Mouse (Mus musculus) yolk sac, embryonic 10.5 days (tissue): ENCODE results near the gene Cadps2.

Experiments
- DNase-seq: peaks from one replicate; pipeline ENCODE4 v3.0.0-alpha.2; 2017; ENCODE audit warnings: low spot score

Cadps2 gene

DNA sequence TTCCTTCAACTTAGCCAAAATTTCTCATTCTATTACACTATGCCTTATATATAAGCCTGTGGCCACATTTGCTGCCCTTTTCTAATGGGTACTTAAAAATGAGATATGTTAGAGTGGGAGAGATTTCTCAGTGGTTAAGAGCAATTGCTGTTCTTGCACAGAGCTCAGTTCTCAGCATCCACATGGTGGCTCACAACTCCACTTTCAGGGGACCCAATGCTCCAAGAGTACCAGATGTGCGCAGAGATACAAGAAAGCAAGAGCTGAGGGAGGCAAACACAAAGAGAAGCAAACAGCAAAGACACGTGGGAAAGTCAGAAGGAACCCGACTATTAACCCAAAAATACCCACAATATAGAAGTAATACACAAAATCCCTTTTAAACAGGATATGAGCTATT, 77.0 kb downstream of the Cadps2 start:
- DNase-seq: no peak

DNA sequence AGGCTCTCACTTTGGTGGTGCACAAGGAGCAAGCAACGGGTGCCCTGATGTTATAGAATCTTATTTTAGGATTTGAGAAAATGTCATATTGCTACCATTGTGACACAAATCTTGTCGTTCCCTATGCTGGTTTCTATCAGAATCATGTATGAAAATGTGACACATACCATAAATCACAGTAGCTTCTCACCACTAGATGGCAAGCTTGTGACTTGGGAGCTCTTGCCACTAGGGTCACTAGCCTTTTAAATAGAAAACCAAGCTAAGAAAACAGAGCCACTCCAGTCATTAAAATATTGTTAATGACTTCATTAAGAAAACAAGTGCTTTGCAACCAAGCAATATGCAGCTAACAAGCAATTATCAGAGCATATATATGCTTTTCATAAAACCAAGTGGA, 81.0 kb downstream of the Cadps2 start:
- no peak for DNase-seq

DNA sequence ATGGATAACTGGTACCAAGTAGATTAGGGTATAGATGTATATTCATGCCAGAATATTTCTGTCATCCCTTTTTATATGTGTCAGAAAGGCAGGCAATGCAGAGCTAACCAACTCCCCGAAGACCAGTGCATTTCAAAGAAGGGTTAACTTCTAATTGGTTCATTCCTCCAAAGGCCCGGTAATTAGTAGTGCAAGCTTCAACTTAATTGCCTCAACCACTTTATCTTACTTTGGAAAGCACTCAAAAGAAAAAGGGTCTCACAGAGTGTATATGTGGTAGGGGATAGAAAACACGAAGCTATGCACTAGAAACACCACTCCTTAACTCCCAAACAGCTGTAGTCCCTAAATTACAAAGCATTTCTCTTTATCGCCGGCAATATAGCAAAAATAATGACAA, 90.4 kb downstream of the Cadps2 start:
- DNase-seq: no peak

GRCm38 (mm10) chr6:23740010-23740409, 99.2 kb downstream of the Cadps2 start:
- no peak for DNase-seq

GRCm38 (mm10) chr6:23732750-23733149, 106.5 kb downstream of the Cadps2 start:
- no peak for DNase-seq

DNA sequence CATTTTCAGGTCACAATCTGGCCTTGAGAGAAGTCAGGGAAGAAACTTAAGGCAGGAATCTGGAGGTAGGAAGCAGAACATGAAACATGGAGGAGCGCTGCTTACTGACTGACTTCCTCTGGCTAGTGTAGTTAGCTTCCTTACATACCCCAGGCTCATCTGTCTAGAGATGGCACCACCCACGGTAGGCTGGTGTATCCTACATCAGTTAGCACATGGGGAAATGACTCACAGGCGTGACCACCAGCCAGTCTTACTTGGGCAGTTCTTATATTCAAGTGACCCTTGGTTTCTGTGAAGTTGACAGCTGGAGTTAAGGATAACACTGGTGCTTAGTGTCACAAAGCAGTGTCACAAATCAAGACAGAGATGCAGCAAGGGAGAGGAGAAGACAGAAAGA, 110.6 kb downstream of the Cadps2 start:
- DNase-seq: no peak

DNA sequence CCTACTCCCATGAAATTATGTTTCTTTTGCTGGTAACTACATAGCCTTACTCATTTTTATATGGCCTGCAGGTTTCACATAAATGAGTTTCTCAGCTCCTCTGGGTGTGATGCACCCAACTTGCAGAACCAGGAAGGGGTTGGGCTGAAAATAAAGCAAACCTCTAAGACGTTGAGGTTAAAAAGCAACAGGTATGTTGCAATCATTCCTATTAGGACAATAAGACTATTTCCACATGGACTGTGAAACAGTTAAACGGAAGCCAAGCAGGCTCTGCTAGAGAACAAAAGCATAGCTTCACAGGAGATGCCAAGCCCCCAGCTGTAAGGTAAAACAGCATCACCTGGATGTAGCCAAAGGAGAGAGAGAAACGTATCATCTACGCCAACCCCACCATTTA, 115.5 kb downstream of the Cadps2 start:
- DNase-seq: no peak

GRCm38 (mm10) chr6:23720401-23720800, 118.8 kb downstream of the Cadps2 start:
- no peak for DNase-seq

DNA sequence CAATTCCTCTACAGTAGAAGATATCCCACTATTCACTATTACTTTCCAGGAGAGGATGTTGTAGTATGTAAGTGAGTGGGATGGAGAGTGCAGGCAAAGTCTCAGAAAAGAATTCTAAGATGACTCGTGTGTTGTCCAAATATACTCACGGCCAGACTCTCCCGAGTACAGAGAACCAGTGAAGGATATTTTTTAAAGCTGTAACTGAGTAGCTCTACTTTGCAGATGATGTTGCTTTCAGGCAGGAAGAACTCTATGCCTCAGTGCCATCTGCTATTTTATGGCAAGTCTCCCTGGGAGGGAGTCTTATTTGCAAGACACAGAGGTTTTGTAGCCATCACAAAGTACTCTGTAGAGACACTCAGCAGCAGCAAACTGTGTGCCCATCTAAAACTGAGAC, 131.7 kb downstream of the Cadps2 start:
- DNase-seq: no peak

DNA sequence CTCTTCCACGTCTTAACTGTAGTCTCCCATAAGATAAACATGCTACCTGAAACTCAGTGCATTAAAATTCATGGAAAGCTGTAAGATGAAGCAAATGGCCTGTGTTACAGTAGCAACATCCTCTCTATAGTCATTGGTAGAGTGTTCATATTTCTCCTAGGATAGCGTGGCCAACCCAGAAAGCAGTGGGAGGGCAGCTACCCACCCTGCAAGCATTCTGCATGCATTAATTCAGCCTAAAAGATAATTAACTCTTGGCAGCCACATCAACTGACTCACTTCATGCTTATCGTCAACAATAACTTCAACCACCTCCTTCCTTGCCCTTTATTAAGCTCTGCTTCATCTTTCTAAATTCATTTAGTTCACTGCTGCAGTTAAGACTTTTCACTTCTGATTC, 138.3 kb downstream of the Cadps2 start:
- no peak for DNase-seq

DNA sequence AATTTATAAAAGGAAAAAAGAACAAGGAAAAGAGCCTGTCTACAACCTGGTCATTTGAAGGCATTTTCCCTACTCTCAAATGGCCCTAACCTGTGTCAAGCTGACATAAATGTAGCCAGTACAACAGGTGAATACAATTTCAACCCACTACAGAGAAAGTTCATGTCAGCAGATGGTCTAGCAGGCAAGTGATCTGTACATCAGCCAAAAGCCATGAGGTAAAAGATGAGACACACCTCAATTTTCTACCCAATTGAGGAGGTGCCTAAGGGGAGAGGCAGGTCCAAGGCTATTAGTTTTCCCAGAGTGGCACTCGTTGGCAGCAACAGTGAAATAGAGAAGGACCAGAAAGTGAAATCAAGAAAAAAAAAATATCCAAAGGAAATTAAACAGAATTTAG, 161.0 kb downstream of the Cadps2 start:
- no peak for DNase-seq

- no peak for DNase-seq
Measured at GRCm38 (mm10) chr6:23655036-23655435, 184.2 kb downstream of the Cadps2 start, which contains the start of gene Rnf148. Rnf148 (minus strand) TSS chr6:23655136.

GRCm38 (mm10) chr6:23650205-23650604, 189.0 kb downstream of the Cadps2 start, which contains the start of gene Rnf133:
Rnf133 (minus strand) TSS chr6:23650305.
- no peak for DNase-seq

- DNase-seq: no peak
Measured at GRCm38 (mm10) chr6:23648732-23649131, 190.5 kb downstream of the Cadps2 start.

DNA sequence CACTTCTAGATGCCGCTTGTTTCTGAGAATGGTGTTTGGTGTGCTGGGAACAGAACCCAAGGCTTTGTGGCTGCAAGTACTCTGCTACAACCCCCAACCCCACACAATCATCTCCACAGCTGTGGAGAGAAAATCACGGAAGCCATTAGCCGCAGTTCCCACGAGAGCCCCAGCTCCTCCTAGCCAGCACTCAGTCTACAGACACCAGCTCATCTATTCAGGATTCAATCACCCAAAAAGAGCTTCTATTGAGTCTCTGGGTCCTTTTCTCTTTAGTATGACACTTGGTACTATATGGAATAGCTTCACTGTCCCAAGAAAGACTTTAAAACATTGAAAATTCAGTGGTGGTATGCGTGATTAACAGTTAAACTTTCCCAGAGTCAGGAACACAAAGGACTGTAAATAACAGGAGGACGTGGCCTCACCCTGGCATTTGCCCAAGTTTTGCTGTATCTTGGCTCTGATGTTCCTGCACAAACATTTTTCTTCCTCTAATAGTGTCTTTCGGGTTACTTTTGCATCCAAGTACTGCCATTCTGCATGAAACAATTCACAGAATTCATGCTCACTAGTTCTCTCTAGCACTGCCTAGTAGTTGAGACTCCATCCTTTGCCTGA, 191.5 kb downstream of the Cadps2 start:
- no peak for DNase-seq

DNA sequence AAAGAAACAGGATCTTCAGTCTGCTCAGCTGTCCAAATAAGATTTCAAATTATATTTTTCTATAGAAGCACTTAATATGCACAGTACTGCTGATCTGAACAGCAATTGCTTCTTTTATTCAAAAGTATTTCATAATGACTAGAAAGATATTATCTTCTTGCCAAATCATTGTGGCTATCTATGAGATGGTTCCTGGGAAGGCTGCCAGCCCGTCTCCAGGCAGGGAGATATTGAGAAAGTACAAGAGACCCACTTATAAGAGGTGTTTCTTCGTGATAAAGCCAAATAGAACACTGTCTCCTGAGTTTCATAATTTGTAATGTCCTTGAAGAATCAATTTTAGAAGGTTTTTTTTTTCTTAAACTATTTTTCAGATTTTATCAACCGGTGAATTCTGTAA, 202.1 kb downstream of the Cadps2 start:
- DNase-seq: no peak

GRCm38 (mm10) chr6:23635208-23635607, 204.0 kb downstream of the Cadps2 start:
- no peak for DNase-seq

DNA sequence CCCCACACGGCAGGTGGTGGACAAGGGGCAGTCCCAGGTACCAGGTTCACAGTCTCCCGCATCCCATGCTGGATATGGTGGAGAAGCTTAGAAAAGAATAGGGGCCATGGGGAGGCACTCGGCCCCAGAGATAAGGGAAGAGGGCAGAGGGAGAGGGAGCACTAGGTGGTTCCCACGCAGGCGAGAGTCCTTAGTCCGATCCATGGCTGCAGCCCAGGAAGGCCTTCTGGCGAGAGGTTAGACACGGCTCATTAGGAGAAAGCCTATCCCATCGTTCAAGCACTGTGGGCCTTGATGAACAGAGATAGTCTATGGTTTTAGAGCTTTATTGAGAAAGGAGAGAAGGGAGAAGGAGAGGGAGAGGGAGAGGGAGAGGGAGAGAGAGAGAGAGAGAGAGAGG, 205.2 kb downstream of the Cadps2 start:
- no peak for DNase-seq

DNA sequence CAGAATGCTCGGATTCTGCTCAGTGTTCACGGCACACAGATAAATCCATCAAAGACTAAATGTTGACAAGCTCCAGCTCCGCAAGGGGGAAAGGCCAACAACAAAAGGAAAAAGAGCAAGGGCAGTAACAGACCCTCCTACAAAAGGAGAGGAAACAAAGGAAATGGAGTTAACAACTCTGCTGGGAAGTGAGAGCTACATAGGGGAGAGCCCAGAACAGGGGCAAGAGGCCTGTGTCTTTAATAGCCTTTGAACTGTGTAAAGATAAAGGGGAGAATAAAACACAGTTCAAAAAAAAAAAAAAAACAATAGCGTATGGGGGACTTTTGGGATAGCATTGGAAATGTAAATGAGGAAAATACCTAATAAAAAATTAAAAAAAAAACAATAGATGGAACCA, 208.8 kb downstream of the Cadps2 start:
- DNase-seq: no peak

- no peak for DNase-seq
Measured at GRCm38 (mm10) chr6:23575102-23575501, 264.1 kb downstream of the Cadps2 start.

DNA sequence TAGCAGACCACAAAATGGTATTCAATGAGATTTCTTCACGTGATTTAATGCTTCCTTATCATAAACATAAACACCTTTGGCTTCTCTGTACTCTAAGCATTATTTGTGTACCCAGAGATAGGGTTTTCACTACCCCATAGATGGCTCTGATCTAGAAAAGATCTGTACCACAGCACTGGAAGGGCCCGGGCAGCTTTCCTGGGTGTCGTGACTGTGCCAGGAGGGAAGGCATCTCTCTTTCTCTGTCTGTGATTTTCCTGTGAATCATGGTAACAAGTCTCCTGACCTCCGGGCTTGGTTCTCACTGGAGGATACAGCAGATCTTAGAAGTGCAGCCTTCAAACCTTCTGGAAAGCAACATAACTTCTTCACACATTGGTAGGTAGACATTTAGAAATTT, 265.5 kb downstream of the Cadps2 start:
- no peak for DNase-seq

GRCm38 (mm10) chr6:23572401-23572800, 266.8 kb downstream of the Cadps2 start:
- no peak for DNase-seq

DNA sequence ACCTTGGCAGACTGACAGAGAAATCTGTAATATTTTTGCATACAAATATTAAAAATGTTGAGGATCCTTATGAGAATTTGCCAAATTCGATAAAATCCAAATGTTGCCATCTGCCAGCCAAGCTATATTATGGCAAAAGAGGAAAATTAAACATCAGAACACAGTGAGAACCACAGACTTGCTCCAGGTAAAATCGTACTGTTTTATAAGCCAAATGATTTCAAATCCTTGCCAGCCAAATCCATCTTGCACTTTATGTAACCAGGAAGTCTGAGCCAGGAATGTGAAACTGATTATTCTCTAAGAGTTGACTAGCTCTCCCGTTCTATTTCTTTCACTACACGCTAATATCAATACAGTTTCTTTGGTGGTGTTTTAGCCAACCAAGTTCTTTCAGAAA, 269.5 kb downstream of the Cadps2 start:
- DNase-seq: no peak

GRCm38 (mm10) chr6:23568688-23569087, 270.5 kb downstream of the Cadps2 start:
- DNase-seq: no peak

- DNase-seq: no peak
Measured at GRCm38 (mm10) chr6:23567651-23568050, 271.6 kb downstream of the Cadps2 start.
